Mouse (Mus musculus): ENCODE results near the gene Cyp4a29. TPM values are rescaled to one million over a fixed set of nuclear protein-coding genes. Genes with fewer than 3 reads are reported as not detected.

Cyp4a29 gene
- not detected for polyA plus RNA-seq (2017; shearing (Covaris generic))

DNA sequence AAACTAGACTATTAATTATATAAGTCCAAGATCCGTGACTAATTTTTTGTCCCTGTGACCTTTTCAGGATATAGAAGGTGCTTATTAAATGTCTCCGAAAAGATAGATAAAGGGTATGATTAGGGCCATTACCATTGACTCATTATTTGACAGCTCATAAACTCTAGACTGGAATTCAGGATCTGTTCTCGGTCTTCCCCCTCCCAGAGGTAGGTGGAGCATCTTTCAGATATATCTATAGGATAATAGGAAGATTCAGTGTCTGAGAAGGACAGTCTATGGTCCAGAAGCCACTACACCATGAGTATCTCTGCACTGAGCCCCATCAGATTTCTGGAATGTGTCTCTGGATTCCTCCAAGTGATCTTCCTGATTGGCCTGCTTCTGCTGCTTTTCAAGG is at the start of gene Cyp4a29:
Gene Cyp4a29, plus strand, starts transcription at position 301 of the 400 bp plus-strand sequence.

DNA sequence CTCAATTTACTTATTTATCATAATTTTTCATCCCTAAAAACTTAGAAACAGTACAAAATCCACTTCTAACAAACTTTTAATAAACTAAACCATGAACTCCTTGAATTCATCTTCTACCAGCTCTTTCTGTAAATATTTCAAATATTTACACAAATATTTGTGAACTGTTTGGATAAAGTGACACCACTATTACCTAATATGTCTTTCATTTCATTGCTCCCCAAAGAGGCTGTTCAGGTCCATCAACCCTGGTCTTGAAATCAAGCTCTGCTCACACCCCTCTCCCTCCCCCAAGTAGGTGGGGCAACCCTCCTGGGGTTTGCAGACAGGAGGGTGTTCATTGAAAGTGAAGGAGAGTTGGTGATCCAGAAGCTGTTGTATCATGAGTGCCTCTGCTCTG is 56.9 kb downstream of the Cyp4a29 start, which contains the start of gene Cyp4a12a:
Gene Cyp4a12a, plus strand, starts transcription at position 301 of the 400 bp plus-strand sequence.

Other genes with a start within 250 kb of the Cyp4a29 start
- gene Stil, start 241.9 kb upstream of the Cyp4a29 start, polyA plus RNA-seq (2017; shearing (Covaris generic)) = 1.1 TPM
- gene Tal1, start 185.7 kb upstream of the Cyp4a29 start, polyA plus RNA-seq (2017; shearing (Covaris generic)) = not detected
- 11.6 TPM for gene Pdzk1ip1, start 153.4 kb upstream of the Cyp4a29 start, polyA plus RNA-seq (2017; shearing (Covaris generic))
- 0.16 TPM for gene Cyp4x1, start 107.8 kb upstream of the Cyp4a29 start, polyA plus RNA-seq (2017; shearing (Covaris generic))
- gene Cyp4a12a, start 57.0 kb downstream of the Cyp4a29 start, polyA plus RNA-seq (2017; shearing (Covaris generic)) = not detected
- gene Cyp4a12b, start 169.5 kb downstream of the Cyp4a29 start, polyA plus RNA-seq (2017; shearing (Covaris generic)) = not detected
- not detected for gene Cyp4a30b, start 210.5 kb downstream of the Cyp4a29 start, polyA plus RNA-seq (2017; shearing (Covaris generic))

Measured in CD4-positive, CD25-positive, alpha-beta regulatory T cell (primary cell).